Mouse (Mus musculus) ovary, postnatal 10 days (tissue): ENCODE results near the gene Zzz3.
"Not testable (repeated sequence)": the region's sequence is repeated elsewhere in the genome, so short reads cannot be mapped to it uniquely, and the experiment has no call there.

Experiments
- DNase-seq: peaks from one replicate; pipeline ENCODE4 v3.0.0; 2022; ENCODE audit warnings: low spot score

The Zzz3 gene

DNA sequence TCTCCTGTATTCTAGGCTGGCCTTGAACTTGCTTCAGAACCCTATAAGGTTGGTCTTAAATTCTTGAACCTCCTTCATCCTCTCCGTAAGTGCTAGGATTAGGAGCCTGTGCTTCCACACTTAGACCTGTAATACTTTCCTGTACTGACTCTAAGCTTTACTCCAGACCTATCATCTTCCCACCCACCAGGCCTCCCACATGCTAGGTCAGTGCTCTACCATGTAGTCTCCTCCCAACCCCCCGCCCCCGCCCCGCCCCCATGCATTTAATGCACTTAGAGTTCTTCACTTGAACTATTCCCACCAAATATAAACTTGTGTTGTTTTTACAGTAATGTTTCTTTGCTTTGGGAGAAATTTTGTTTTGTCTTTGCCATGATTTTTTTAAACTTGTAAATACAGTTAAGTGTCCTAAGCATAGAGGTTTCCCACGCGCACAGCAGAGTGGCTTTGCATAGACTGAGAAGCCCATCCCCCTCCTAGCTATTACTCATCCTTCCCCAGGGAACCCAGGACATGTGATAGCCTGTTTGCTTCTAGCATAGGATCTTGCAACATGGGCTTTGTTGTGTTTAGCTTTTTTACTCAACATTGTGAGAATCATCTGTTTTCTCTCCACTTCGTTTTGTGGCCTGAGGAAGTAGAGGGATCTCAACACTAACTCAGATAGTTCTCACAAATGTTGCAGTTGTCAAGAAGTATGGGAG lies 6.8 kb downstream of the Zzz3 start:
- no peak for DNase-seq

GRCm38 (mm10) chr3:152402671-152403066 lies 7.4 kb downstream of the Zzz3 start:
- no peak for DNase-seq

DNA sequence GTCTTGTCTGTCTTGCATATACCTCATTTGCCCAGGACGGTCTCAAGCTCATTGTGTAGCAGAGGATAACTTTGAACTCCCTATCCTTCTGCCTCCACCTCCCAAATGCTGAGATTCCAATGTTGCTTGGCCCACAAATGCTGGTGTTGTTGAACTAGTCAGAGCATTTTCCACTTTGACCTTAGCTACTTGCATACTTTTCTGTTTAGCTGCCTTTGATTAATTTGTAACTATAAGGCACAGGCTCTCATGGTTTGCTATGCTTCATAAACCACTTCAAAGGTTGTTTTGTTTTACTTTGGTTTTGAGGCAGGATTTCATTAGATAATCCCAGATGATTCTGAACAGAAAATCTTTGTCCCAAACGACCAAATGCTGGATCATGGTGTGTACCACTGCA lies 8.6 kb downstream of the Zzz3 start:
- DNase-seq, result no peak

GRCm38 (mm10) chr3:152405420-152405819 lies 10.1 kb downstream of the Zzz3 start:
- no peak for DNase-seq

DNA sequence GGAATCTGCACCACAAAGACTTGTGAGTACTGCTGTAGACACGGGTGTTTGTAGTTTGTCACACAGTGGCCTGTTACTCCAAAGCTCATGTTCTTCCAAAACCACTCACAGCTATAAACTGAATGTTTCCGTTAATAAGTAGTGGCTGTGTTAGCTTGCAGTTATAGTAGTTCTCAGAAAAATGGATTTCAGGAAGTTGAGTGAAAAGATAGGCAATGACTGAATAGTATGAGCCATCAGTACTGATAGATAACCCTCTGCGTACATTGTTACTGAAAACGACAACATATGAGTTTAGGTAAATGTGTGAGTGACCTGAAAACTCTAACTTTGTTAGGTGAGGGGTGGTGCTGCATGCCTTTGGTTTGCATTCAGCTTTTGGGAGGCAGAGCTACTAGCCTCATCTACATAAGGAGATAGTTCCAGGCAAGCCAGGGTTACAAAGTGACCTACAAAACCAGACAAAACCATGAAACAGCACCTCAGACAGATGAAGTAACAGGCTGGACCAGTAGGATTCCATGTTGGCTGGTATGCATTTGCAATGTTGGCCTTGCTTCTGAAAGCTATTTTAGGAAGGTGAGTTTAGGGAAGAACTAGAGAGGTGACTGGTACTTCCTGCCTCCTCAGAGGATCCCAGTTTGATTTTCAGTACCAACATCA lies 10.8 kb downstream of the Zzz3 start:
- DNase-seq, result no peak

DNA sequence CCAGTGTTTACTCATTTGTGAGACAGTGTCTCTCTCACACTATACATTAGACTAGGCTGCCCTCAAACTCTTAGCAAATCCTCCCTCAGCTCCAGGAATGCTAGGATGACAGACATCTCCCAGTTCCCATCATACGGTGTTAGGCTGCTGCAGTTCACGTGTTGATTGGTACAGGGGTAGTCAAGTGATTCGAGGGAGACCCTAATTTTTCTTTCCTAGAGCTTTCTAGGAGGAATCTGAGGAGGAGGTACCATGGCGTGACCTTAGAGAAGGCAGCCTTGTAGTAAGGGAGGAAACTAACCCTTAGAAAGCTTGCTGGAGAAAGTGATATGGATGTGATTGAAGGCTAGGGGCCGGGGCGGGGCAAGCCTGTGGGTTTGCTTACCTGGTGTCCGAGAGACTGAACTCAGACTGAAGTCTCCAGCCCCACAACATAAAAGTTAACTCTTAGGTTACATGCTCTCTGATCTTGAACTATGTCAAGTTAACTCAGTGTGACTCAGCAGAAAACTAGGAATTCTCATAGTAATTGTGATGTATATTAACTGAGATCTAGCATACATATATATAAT lies 15.8 kb downstream of the Zzz3 start:
- no peak for DNase-seq

DNA sequence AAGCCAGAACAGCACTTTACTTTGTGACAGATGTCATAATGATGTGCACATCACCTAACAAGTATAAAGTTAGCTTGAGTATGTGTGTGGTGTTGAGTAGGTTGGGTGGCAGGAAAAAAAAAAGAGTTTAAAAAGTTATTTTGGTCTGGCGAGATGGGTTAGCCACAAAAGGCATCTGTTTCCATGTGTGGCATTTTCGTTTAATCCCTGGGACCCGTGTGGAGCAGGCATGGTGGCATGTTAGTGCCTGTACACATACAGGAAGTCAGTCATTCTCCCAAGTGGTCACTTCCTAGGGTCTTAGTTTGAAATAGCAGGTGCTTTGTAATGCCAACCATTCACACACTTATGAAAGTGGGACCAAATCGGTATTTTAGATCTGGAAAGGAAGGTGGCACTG lies 17.1 kb downstream of the Zzz3 start:
- DNase-seq, result no peak

DNA sequence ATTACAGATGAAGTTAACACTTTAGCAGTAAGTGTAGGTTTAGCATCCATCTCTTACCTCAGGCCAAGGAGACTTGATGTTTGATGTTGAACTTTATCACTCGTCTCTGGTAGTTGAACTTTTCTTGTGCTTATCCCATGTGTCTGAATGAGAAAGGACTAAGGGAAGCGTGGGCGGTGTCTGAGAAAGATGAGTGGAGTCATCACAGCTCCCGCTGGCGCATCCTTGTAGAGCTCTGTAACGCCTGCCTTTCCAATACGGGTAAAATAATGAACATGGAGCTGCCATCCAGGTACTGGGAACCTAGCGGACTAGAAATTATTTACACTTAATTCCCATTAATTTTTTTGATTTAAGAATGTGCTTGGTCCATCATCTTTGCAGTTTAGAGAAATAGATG lies 33.7 kb downstream of the Zzz3 start:
- DNase-seq, result no peak

DNA sequence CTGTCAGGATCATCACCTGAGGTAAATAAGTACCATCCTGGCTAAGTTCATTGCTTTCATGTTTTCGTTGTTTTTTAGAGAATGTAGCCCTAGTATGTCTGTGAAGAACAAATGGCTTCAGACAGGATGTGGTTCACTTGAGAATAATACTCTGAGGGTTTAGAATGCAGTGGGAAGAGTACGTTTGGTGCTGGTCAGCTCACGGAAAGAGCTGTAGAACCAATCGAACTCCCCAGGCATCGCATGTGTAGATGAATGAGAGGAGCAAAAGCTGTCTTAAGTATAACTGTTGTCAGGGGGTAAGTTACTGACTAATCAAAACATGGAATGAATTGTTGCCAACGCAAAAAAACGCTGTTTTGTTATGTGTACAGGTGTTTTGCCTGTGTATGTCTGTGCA lies 37.4 kb downstream of the Zzz3 start:
- no peak for DNase-seq

- DNase-seq, result no peak
Observed at GRCm38 (mm10) chr3:152435590-152435989, 40.3 kb downstream of the Zzz3 start.

DNA sequence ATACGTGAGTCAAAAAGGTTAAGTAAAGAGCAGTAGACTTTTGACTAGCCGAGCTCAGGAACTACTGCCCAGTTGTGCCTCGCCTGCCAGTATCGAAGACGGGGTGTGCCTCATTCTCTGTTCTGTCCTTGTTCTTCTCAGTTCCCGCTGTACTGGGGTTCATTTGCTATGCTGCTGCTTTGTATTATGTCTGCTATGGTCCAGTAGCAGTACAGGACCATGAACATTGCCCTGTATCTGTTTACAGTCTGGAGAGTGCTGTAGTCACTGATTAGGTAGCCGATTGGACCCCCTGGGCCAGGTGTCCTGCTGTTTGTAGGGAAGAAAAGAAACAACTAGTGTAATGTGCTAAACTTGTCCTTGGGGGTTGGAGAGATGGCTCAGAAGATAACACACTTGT lies 42.8 kb downstream of the Zzz3 start:
- DNase-seq, result no peak

GRCm38 (mm10) chr3:152442795-152443194 lies 47.5 kb downstream of the Zzz3 start:
- DNase-seq, result no peak

GRCm38 (mm10) chr3:152444114-152444513 lies 48.8 kb downstream of the Zzz3 start:
- DNase-seq, result no peak

DNA sequence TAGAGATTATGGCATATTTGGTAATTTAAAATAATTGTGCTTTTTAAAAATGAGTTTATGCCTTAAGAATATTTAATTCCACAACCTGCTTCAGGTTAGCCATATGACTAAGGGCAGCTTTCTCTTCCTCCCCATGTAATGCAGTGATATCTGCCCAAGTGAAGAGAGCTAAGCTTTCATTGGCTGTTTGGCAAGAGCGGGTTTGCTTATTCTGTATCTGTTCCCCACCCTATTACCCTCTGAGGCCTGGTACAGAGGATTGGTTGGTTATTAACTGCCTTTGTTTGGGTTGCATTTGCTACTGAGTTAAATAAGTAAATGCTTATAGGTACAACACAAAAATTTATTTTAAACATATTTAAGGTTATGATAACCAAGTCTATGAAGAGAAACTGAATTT lies 51.7 kb downstream of the Zzz3 start:
- no peak for DNase-seq

- DNase-seq, result no peak
Observed at GRCm38 (mm10) chr3:152453163-152453562, 57.9 kb downstream of the Zzz3 start.

DNA sequence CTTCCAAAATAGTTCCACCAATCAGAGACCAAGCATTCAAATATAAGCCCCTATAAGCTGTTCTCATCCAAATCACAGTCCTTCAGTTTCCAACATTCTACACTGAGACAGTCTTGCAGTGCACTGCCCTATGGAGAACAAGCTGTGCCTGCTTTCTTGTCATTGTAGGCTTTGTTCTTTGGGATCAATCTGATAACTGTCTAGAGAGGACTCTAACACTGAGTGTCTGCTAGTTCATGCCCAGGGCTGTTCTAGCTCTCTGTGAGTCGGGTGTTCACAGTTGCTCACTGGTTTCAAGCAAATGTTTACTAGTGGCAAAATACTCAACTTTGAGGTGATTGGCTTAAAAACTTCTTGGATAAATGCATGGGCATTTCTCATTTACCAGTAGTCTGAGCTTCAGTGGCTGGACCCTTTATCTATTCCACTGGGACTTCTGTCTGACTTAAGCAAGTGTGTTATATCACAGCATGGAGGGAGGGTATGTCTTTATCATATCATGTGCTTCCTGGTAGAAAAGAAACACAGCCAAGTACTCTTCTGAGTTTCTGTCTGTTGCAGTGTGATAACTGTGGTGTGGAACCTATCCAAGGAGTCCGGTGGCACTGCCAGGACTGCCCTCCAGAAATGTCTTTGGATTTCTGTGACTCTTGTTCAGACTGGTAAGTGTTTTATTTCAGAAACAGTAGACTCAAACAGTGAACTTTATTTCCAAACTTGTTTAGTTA lies 62.2 kb downstream of the Zzz3 start:
- no peak for DNase-seq

GRCm38 (mm10) chr3:152458875-152459274 lies 63.6 kb downstream of the Zzz3 start:
- DNase-seq, result not testable (repeated sequence)

DNA sequence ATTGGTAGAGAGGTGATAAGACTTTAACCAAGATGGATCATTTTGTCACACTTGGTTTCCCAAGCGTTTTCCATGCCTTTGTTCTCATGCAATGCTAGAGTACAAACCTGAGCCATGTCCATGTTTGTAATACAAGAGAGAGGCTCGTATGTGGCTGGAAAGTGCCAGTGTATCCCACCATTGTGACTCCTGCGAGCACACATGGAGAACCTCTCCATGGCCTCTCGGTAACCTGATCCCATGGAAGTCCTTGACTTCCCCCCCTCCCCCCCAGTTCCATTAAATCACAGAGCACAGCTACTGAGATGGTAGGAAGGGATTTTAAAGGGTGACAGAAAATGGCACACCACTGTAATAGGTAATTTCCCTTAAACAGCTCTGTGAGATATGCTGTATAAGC lies 65.5 kb downstream of the Zzz3 start:
- DNase-seq, result no peak

- no peak for DNase-seq
Observed at GRCm38 (mm10) chr3:152462038-152462547, 66.8 kb downstream of the Zzz3 start.

DNA sequence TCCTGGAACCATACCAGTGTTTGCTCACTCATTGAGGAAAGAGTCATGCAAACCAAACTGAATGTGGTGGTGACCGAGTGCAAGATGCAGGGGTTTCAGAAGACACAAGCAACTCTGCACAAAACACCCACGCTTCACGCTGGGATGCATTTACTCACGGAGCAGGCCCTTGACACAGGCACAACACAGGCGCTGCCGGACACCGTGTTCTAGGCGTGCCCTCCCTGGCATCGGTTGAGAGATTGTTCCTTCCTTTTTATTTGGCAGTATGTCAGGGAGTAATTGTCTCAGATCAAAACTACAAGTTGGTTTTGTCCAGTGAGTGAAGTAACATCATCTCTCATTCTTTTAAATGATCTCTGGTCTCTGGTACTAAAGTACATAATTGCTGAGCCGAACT lies 67.6 kb downstream of the Zzz3 start:
- DNase-seq, result no peak

DNA sequence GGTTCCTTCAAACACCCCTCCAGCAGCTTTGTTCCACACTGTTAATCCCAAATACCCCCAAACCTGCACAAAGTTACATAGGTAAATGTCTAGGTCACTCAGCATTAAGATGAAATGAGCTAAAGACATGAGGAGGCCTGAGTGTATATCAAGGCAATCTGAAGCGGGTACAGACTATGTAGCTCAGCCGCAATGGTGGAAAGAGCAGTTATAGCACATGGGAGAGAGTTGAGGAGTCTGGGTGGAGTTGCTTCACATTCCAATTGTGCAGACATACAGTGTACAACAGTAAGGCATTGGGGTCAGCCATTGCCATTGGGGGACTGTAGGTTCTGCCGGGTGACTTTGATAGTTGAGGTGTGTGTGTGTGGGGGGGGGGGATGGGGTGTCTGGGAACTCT lies 69.2 kb downstream of the Zzz3 start:
- no peak for DNase-seq

- DNase-seq, result no peak
Observed at GRCm38 (mm10) chr3:152465338-152465737, 70.1 kb downstream of the Zzz3 start.

GRCm38 (mm10) chr3:152466849-152467248 lies 71.6 kb downstream of the Zzz3 start:
- no peak for DNase-seq
